Mouse (Mus musculus) megakaryocyte, embryonic 14.5 days (primary cell): ENCODE data around the gene 1700020N01Rik. TPM values are rescaled to one million over a fixed set of nuclear protein-coding genes. Genes with fewer than 3 reads are reported as not detected.

ENCODE experiments used
- H3K27me3 ChIP-seq: replicated peaks from 2 replicates; pipeline ENCODE3; 2012; ENCODE audit warnings: inconsistent platforms
- H3K36me3 ChIP-seq: replicated peaks from 2 replicates; pipeline ENCODE3; 2012; ENCODE audit warnings: low read length, inconsistent platforms, mixed read lengths
- H3K4me1 ChIP-seq: 2 replicates; pipeline ENCODE4 v1.6.1; 2012; ENCODE audit warnings: inconsistent platforms
- H3K4me3 ChIP-seq: replicated peaks from 2 replicates; pipeline ENCODE3; 2012; ENCODE audit warnings: moderate library complexity, mild to moderate bottlenecking, inconsistent platforms
- H3K9me3 ChIP-seq: 2 replicates; pipeline ENCODE4 v1.6.1; 2012; ENCODE audit warnings: inconsistent platforms
- FLI1 ChIP-seq: IDR thresholded peaks from 2 replicates; pipeline ENCODE4 v1.6.1; 2012; ENCODE audit warnings: low read length, inconsistent platforms, mixed read lengths
- GATA1 ChIP-seq: IDR thresholded peaks from 3 replicates; pipeline ENCODE4 v1.6.1; 2012; ENCODE audit warnings: mixed read lengths, low read length, inconsistent platforms, borderline replicate concordance
- polyA plus RNA-seq: library from polyadenylated mRNA; stranded (reverse); fragments of >175 nt; gene quantifications from 2 replicates; pipeline ENCODE4 v1.2.3, GENCODE M21; 2012; ENCODE audit warnings: low replicate concordance; ENCODE audit not compliant: insufficient read depth

The 1700020N01Rik gene
- polyA plus RNA-seq: not detected in 2 replicates

- no peak for TF ChIP-seq GATA1
- TF ChIP-seq FLI1: no peak
- Histone ChIP-seq H3K4me1 (no peaks in the 10 kb centered on the region), H3K9me3 (peaks cover 3% of the 10 kb centered on the region), H3K27me3 (peaks cover 2% of the 10 kb centered on the region), H3K4me3 (no peak within 1 kb of the TSS), H3K36me3 (no peaks in the 10 kb centered on the region)
Measured at GRCm38 (mm10) chr10:21592896-21593380, at the start of gene 1700020N01Rik. TSS of gene 1700020N01Rik (plus strand) at chr10:21593145.

DNA sequence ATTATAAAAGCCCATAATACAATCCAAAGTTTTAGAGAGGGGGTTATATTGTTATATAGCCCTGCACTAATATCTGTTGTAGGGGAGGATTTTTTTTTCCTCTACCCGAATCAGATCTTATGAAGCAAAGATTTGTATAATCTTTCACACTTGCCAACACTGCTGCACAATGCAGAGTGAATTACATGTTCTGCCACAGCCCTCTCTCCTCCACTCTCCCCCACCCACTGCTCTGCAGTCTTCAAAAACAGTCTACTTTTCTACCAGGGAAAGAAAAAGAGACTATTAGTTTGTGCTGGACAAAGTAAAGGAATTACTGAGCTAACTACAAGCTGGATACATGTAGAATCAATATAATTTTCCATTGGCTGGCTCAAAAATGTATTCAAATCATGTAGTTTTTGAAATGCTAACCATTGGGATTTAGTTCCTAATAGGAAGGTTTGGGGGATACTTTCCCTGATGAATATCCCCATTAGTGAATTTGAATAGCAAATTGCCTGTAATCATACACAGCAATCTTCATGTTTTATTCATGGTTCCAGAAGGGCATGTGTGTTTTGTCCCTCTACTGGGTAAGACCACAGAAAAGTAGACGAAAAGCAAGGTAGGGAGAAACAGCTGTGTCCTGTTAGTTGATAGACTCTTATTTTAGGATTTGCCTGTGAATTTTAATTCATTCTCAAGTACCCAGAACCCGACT, 49.2 kb upstream of the 1700020N01Rik start:
- Histone ChIP-seq H3K4me1 (0 out of 2 replicates have a peak, but pooled peaks cover 4% of the 10 kb centered on the region), H3K36me3 (no peaks in the 10 kb centered on the region), H3K4me3 (no peak overlapping the region), H3K9me3 (no peaks in the 10 kb centered on the region), H3K27me3 (peaks cover 32% of the 10 kb centered on the region)
- TF ChIP-seq FLI1 (no peak), GATA1 (no peak)

DNA sequence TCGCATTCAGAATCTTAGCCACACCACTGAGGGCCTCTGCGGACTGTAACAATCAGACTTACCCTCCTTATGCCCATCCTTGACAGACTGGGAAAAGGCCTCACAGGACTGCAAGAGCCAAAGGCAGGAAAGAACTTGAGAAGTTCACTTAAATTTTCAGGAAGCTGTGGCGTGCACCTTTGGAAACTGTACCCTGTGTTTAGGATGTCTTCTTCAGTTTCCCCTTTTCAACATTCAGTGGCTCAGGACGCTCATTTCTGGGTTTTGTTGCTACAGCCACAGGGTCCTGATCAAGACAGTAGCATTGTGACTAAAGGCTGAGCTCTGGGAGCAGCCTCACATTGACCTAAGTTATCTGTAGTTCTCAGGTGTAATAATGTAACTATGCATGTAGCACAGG, 48.2 kb upstream of the 1700020N01Rik start:
- Histone ChIP-seq H3K4me3 (no peak overlapping the region), H3K36me3 (no peaks in the 10 kb centered on the region), H3K4me1 (0 out of 2 replicates have a peak, but pooled peaks cover 4% of the 10 kb centered on the region), H3K27me3 (peaks cover 31% of the 10 kb centered on the region), H3K9me3 (no peaks in the 10 kb centered on the region)
- TF ChIP-seq GATA1 (no peak), FLI1 (no peak)

DNA sequence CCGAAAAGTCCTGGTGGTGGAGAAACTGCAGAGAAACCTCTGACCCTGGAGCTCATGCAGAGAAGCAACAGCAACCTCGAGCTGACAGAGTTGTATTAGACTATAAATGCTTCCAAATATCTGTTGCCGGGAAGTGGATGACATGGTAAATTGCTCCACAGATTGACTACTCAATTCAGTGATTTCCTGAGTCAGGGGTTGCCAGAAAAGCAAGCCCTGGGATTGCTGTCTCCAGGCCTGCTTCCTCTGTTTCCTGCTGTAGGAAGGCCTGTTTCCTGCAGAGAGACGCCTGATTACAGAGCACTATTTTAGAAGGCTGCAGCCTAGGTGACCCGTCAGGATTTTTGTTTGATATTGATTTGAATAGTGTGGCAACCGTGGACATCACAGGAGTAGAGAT, 47.5 kb upstream of the 1700020N01Rik start:
- no peaks in the 10 kb centered on the region for H3K9me3 ChIP-seq
- 0 out of 2 replicates have a peak, but pooled peaks cover 4% of the 10 kb centered on the region for H3K4me1 ChIP-seq
- TF ChIP-seq GATA1 (no peak), FLI1 (no peak)
- H3K27me3 ChIP-seq: peaks cover 30% of the 10 kb centered on the region
- H3K36me3 ChIP-seq: no peaks in the 10 kb centered on the region
- no peak overlapping the region for H3K4me3 ChIP-seq

DNA sequence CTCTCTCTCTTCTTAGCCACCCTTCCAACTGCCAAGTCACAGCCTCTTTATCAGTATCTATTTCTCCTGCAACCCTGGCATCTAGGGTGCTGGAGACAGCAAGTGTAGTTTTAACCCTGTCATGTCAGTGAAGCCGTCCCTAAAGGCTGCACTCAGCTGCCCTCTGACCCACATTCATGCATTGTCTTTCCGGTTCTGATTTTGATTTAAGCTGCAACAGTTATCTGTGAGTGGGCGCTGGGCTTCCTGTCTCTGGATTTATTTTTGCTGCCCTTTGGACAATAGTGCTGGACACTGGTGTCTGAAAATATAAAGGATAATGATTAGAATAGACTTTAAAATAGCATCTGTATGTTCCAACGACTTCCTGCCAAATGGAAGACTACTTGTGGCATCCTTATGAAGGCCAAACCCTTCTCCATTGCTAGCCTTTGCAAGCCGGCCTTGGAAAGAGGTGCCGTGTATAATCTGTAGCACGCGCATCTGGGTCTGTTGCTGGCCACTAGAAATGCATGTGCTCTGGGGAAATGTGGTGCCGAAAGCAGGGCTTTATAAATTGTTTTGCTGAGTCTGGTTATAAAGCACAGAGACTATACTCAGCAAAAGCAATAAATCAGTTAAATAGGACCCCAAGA, 44.0 kb upstream of the 1700020N01Rik start:
- H3K27me3 ChIP-seq: peaks cover 27% of the 10 kb centered on the region

DNA sequence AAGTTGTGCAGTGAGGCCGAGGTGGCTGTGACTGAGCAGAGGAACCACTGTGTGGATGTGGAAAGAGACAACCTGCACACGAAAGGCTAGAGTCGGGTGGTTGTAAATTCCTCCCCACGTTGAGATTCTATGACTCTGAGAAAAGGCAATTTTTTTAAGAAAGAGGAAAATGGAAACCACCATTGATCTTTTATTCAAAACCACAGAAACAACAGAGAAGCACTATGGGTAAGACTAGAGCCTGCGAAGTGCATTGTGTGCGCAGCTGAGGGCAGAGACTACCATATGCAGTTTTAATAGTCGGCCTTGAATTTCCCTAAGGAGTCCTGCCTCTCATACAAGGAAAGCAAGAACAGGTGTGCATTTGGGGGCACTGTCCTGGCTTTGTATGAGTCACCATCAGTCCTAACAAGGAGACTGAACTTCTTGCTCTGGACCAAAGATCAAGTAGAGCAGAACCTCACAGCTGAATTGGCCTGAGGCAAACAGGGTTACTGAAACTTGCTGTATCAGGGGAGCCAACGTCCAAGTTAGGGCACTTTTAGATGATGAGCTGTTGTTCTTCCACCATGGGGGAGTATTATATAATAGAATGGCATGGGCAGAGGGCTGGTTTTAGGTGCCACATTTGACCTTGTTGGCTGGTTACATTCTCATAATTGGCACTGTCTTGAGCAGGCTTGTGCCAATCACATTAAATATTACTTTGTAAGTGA, 39.8 kb upstream of the 1700020N01Rik start:
- H3K4me3 ChIP-seq: no peak overlapping the region
- H3K36me3 ChIP-seq: no peaks in the 10 kb centered on the region
- TF ChIP-seq FLI1 (no peak), GATA1 (no peak)
- H3K9me3 ChIP-seq: no peaks in the 10 kb centered on the region
- peaks cover 10% of the 10 kb centered on the region for H3K27me3 ChIP-seq
- H3K4me1 ChIP-seq: no peaks in the 10 kb centered on the region; the same call in 1 of the 2 replicates

More for the DNA sequence above, 44.0 kb upstream of the 1700020N01Rik start:
- Histone ChIP-seq H3K4me3 (no peak overlapping the region), H3K4me1 (peaks cover 4% of the 10 kb centered on the region; the same call in 1 of the 2 replicates), H3K9me3 (no peaks in the 10 kb centered on the region), H3K36me3 (no peaks in the 10 kb centered on the region)
- no peak for TF ChIP-seq FLI1
- no peak for TF ChIP-seq GATA1

GRCm38 (mm10) chr10:21553683-21554035, 39.3 kb upstream of the 1700020N01Rik start:
- Histone ChIP-seq H3K9me3 (no peaks in the 10 kb centered on the region), H3K36me3 (no peaks in the 10 kb centered on the region), H3K27me3 (peaks cover 14% of the 10 kb centered on the region), H3K4me1 (no peaks in the 10 kb centered on the region; the same call in 1 of the 2 replicates), H3K4me3 (no peak overlapping the region)
- no peak for TF ChIP-seq GATA1
- no peak for TF ChIP-seq FLI1

DNA sequence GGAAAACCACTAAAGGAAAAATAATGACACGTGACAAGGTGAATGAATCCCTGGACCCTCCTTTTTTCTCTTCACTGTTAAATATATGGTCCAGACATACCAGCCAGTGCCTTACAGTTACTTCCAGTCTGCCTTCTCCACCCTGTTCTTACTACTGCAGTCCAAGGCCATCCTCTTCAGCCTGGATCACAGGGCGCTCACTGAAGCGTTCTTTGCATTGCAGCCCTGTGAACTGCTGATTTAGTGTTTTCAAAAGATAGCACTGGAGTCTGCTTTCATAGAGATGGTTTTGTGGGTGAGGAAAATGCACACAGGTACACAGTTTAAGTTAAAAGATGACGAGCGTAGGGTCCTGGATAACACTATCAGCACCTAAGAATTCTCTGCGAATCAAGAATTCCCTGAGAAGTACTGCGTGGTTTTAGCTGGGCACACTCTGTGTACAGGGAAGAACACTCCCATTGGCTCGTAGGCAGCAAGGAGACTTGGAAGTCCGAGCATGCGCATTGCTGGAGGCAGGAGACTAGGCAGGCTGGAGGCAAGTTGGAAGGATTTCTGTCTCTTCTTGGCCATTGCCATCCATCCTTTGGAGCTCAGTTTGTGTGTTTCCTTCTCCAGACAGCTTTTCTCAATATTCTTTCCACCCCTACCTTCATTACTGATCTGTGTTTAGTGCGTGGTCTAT, 37.9 kb upstream of the 1700020N01Rik start:
- H3K4me3 ChIP-seq: no peak overlapping the region
- H3K36me3 ChIP-seq: no peaks in the 10 kb centered on the region
- H3K27me3 ChIP-seq: peaks cover 19% of the 10 kb centered on the region
- H3K9me3 ChIP-seq: no peaks in the 10 kb centered on the region
- peaks cover 5% of the 10 kb centered on the region; the same call in 1 of the 2 replicates for H3K4me1 ChIP-seq
- TF ChIP-seq FLI1: no peak
- no peak for TF ChIP-seq GATA1

GRCm38 (mm10) chr10:21559769-21560168, 33.2 kb upstream of the 1700020N01Rik start:
- no peak for TF ChIP-seq GATA1
- TF ChIP-seq FLI1: no peak
- H3K4me1 ChIP-seq: peaks cover 5% of the 10 kb centered on the region; the same call in 1 of the 2 replicates
- peak overlapping the region; percentile 15 for H3K4me3 ChIP-seq
- H3K27me3 ChIP-seq: peaks cover 20% of the 10 kb centered on the region
- no peaks in the 10 kb centered on the region for H3K9me3 ChIP-seq
- no peaks in the 10 kb centered on the region for H3K36me3 ChIP-seq
